Mouse (Mus musculus) cortical plate, adult 2 months (tissue): ENCODE measurements at regions not wholly inside any gene's neighbourhood (a gene's known extent, or its start where the extent isn't known, plus 50 kb on each side); places are given as distances from the start of the nearest gene placed in this dataset.

ENCODE experiments used
- CTCF ChIP-seq: fragments of 200-500 bp; IDR thresholded peaks from 2 replicates; pipeline ENCODE4 v1.5.1; 2011; ENCODE audit warnings: mild to moderate bottlenecking, control low read depth, low read length; ENCODE audit not compliant: insufficient read depth; ENCODE audit errors: extremely low read depth
- POLR2A ChIP-seq: fragments of 200-500 bp; IDR thresholded peaks from 2 replicates; pipeline ENCODE4 v1.6.1; 2011; ENCODE audit warnings: mild to moderate bottlenecking, low read length, control low read depth; ENCODE audit not compliant: insufficient read depth; ENCODE audit errors: extremely low read depth

DNA sequence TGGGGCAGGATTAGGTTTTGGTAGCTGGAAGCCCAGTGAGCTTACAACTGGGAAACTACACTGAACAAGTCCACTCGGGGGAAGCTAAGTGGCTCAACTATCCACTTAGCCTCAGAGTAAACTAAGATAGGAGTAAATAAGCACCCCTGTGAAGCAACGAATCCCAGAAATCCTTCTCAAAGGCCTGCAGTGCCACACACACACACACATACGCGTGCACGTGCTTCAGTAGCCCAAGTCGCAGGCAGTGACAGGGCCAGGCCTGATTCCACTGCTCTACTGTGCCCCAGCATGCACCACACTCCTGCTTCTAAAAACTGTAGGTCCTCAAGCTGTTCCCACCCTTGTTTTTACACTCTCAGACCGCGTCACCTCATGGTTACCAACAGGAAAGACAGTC, 70.2 kb downstream of the Rplp1 start:
- TF ChIP-seq POLR2A (no peak), CTCF (no peak)
